Mouse (Mus musculus) embryonic facial prominence, embryonic 14.5 days (tissue): ENCODE measurements around the gene Ncr1. TPM values are rescaled to one million over a fixed set of nuclear protein-coding genes. Genes with fewer than 3 reads are reported as not detected.

Experiments
- microRNA-seq: library from miRNA; unstranded; fragments of <30 nt; microRNA quantifications from one replicate; pipeline ENCODE4, GENCODE M21; 2016; ENCODE audit warnings: borderline number of aligned reads
- polyA plus RNA-seq: library from polyadenylated mRNA; unstranded; fragments of >200 nt; fragmentation: Nextera tagmentation; extraction: Ambion mirVana; gene quantifications from 2 replicates; pipeline ENCODE4 v1.2.1, GENCODE M21; 2014

Ncr1 gene
- polyA plus RNA-seq, 1 experiment from 2014 or later = not detected

Small RNA genes lying within 50 kb of the gene (microRNA-seq; reads per million reads assigned to microRNA genes)
- not detected for gene Gm24752
- gene Gm25349 = not detected

Other genes starting within 250 kb of the Ncr1 start
- 8.1 and 8.7 TPM in 2 replicates for gene Ttyh1, start 218.3 kb upstream of the Ncr1 start, polyA plus RNA-seq
- 38.7 and 49.8 TPM in 2 replicates for gene Leng8, start 200.7 kb upstream of the Ncr1 start, polyA plus RNA-seq
- gene Leng9, start 187.3 kb upstream of the Ncr1 start, polyA plus RNA-seq = 3.5 and 4.3 TPM in 2 replicates
- 58.9 and 61.1 TPM in 2 replicates for gene Cdc42ep5, start 172.9 kb upstream of the Ncr1 start, polyA plus RNA-seq
- not detected in 2 replicates for gene Lilra5, start 100.0 kb upstream of the Ncr1 start, polyA plus RNA-seq
- 0.30 and 0.36 TPM in 2 replicates for gene Gp6, start 60.0 kb downstream of the Ncr1 start, polyA plus RNA-seq
- gene Rdh13, start 107.9 kb downstream of the Ncr1 start, polyA plus RNA-seq = 21.6 and 23.9 TPM in 2 replicates
- gene Eps8l1, start 123.0 kb downstream of the Ncr1 start, polyA plus RNA-seq = 4.9 and 8.0 TPM in 2 replicates
- 49.2 and 50.8 TPM in 2 replicates for gene Ppp1r12c, start 164.0 kb downstream of the Ncr1 start, polyA plus RNA-seq
- 405 and 459 TPM in 2 replicates for gene Tnnt1, start 178.7 kb downstream of the Ncr1 start, polyA plus RNA-seq
- 2.6 and 3.4 TPM in 2 replicates for gene Tnni3, start 186.5 kb downstream of the Ncr1 start, polyA plus RNA-seq
- 1.2 and 1.4 TPM in 2 replicates for gene Dnaaf3, start 194.7 kb downstream of the Ncr1 start, polyA plus RNA-seq
- gene Syt5, start 209.8 kb downstream of the Ncr1 start, polyA plus RNA-seq = 5.8 and 8.1 TPM in 2 replicates